Mouse (Mus musculus): ENCODE results near the gene Olfr675. TPM values are rescaled to one million over a fixed set of nuclear protein-coding genes. Genes with fewer than 3 reads are reported as not detected.
"Not testable (repeated sequence)": the region's sequence is repeated elsewhere in the genome, so short reads cannot be mapped to it uniquely, and the experiment has no call there.

Olfr675 gene
- total RNA-seq (2021) = not detected
- long read RNA-seq, experiment 1 = 0 reads
- long read RNA-seq, experiment 2 = 0 reads

DNA sequence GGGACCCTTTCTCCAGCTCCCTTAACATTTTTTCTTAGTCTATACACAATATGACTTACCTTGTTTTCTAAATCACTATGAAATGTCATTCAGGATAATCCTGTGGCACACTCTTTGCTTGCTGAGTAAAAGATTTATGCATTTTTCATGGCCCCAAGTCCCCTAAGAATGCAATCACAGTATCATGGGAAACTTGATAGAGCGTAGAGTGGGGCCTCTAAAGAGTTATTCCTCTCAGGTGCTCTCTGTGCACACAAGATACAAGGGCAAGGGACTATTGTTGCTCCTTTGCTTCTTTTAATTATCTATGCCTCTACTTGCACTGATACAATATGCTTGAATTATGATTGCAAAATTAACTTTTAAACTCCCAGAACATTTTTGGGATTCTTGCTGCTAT is at the start of gene Olfr675:
Gene Olfr675 (minus strand): TSS at position 101 of the 400 bp plus-strand sequence.
- DNase-seq (ENCODE audit: low spot score in 2 of 2) = no peak

DNA sequence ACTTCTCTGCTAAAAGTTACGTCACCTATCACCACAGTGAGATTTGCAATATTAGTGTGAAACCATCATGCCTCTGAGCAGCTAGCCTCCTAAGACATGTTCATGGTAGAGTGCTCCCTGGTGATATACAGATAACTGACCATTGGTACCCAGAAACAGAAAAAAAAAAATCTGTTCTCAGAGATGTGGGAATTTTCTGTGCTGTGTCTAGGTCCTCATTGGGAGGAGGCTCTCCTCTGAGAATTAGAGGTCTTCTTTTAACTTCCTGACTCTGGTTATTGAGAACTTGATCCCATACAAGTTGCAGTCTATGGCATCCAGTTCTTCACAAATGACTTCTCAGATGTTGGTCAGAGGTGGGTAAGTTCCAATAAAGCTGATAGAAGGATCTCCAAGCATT is 35.9 kb upstream of the Olfr675 start, which contains the start of gene Olfr678:
Gene Olfr678 (plus strand): TSS at position 301 of the 400 bp plus-strand sequence.
- no peak for DNase-seq (ENCODE audit: low spot score in 2 of 2)

DNA sequence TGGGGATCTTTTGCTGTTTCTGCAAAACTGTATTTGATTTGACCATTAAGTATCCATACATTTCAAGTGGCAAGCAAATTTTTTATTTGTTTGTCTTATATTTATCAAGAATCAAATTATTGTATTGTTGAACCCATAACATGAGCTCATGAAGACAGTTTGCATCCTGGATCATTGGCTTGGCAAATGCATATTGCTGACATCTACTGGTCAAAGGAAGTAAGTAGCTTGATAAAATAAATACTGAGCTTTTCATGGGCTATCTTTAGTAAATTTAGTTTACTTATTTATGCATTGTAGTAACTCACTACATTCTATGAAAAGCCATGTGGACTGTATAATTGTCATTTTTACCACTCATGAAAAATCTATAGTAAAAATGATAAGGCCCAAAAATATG is 30.7 kb upstream of the Olfr675 start:
- DNase-seq (ENCODE audit: low spot score in 2 of 2) = no peak

DNA sequence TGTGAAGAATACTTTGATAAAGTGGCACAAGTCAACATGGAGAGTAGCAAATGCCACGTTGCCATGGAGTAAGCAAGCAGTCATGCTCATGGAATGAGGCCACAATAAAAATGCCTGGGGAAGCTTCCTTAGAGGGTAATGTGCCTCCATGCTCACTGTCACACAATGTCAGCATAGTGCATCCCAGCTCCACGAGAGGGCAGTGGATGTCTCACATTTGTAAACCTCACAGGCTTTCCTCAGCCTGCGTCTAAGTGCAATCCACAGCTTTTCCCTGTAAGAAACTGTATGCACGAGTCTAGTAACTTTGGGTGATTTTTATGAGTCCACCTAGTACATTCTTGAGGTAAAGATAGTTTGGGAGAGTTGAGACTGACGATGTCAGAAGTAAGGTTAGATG is 5.6 kb upstream of the Olfr675 start:
- DNase-seq (ENCODE audit: low spot score in 2 of 2) = not testable (repeated sequence)

- DNase-seq (ENCODE audit: low spot score in 2 of 2) = no peak
Measured at GRCm38 (mm10) chr7:105032398-105032797, 4.1 kb upstream of the Olfr675 start, which contains the start of gene Olfr676. Olfr676 (plus strand) TSS chr7:105032698.

- no peak for DNase-seq (ENCODE audit: low spot score in 2 of 2)
Measured at GRCm38 (mm10) chr7:105022530-105022929, 5.7 kb downstream of the Olfr675 start.

- DNase-seq (ENCODE audit: low spot score in 2 of 2) = no peak
Measured at GRCm38 (mm10) chr7:105001929-105002328, 26.3 kb downstream of the Olfr675 start, which contains the start of gene Olfr672. Olfr672 (minus strand) TSS chr7:105002029.

GRCm38 (mm10) chr7:104979026-104979425 is 49.2 kb downstream of the Olfr675 start, which contains the start of gene Olfr671:
Olfr671 (minus strand) TSS chr7:104979126.
- DNase-seq (ENCODE audit: low spot score in 2 of 2) = no peak

DNA sequence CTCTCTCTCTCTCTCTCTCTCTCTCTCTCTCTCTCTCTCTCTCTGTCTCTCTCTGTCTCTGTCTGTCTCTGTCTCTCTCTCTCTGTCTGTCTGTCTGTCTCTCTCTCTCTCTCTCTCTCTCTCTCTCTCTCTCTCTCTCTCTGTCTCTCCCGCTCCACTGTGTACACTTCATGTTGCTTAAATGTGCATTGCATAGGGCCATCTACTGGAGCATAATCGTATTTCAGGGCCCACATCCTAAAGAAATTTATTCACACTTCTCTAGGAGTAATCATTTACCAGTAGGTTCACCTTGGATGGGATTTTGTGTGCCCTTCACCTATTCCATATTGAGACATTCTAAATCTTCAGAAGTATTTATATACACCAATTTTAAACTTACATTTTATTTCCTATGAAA is 55.8 kb downstream of the Olfr675 start:
- not testable (repeated sequence) for DNase-seq (ENCODE audit: low spot score in 2 of 2)

Other genes starting within 250 kb of the Olfr675 start
- gene Usp17lb, start 185.9 kb downstream of the Olfr675 start, total RNA-seq (2021) = not detected
- gene Usp17la, start 171.5 kb downstream of the Olfr675 start, total RNA-seq (2021) = not detected
- gene Olfr665, start 150.4 kb downstream of the Olfr675 start, total RNA-seq (2021) = not detected
- not detected for gene Olfr666, start 132.5 kb downstream of the Olfr675 start, total RNA-seq (2021)
- gene Olfr667, start 107.0 kb downstream of the Olfr675 start, total RNA-seq (2021) = not detected
- gene Olfr668, start 100.4 kb downstream of the Olfr675 start, total RNA-seq (2021) = not detected
- gene Olfr669, start 94.2 kb downstream of the Olfr675 start, total RNA-seq (2021) = not detected
- gene Olfr670, start 65.8 kb downstream of the Olfr675 start, total RNA-seq (2021) = not detected
- not detected for gene Olfr671, start 49.3 kb downstream of the Olfr675 start, total RNA-seq (2021)
- not detected for gene Olfr672, start 26.4 kb downstream of the Olfr675 start, total RNA-seq (2021)
- gene Olfr676, start 4.2 kb upstream of the Olfr675 start, total RNA-seq (2021) = not detected
- not detected for gene Olfr677, start 22.9 kb upstream of the Olfr675 start, total RNA-seq (2021)
- not detected for gene Olfr678, start 36.0 kb upstream of the Olfr675 start, total RNA-seq (2021)
- not detected for gene Olfr679, start 52.7 kb upstream of the Olfr675 start, total RNA-seq (2021)
- not detected for gene Olfr680-ps1, start 64.4 kb upstream of the Olfr675 start, total RNA-seq (2021)
- gene Olfr681, start 88.4 kb upstream of the Olfr675 start, total RNA-seq (2021) = not detected
- not detected for gene Olfr683, start 118.6 kb upstream of the Olfr675 start, total RNA-seq (2021)
- not detected for gene Olfr684, start 135.2 kb upstream of the Olfr675 start, total RNA-seq (2021)
- not detected for gene Olfr685, start 157.6 kb upstream of the Olfr675 start, total RNA-seq (2021)
- not detected for gene Olfr686, start 179.0 kb upstream of the Olfr675 start, total RNA-seq (2021)